Mouse (Mus musculus) thymus, postnatal 25 days (tissue): ENCODE results near the gene Fndc3b.

ENCODE experiments used
- DNase-seq: peaks from one replicate; pipeline ENCODE4 v3.0.0; 2022

Fndc3b gene

DNA sequence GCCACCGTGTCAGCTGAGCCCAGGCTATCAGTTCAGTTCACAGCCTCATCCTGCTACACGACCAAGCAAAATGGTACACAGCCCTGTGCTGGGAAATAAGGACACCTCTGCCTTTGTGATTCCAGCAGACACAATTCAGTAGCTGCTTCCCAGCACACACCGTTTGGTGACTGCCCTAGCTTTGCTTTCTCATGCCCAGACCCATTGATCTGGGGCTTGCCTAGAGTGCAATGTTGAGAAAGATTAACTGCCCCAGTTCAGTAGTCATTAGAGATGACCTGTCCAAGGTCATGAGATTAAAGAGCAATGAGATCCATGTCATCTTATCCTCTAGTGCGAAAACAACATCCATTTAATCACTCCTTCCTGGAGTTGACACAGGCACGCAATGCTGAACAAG lies 47.9 kb downstream of the Fndc3b start:
- DNase-seq, result no peak

DNA sequence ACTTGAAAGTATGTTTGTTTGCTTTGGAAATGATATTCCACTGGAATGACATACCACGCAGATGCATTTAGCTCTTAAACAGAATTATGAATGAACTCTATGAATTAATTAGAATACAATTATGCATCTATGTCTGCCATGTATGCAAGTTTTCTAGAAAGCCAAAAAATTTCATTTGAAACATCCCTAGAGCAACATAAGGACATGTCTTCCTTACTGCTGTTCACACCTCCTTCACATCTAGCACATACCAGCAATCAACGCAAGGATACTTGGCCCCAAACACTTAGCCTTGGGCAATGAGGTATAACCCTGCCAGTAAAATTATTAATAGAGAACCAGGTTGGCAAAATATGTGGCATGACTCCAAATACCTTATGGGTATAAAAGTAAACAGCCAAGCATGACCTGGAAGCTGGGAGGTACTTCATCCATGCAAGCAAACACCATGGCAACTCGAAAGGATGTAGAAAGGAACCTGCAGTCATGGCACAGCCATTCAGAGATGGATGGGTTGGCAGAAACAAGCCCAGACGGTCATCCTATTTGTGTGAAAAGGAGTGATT lies 52.8 kb downstream of the Fndc3b start:
- no peak for DNase-seq

DNA sequence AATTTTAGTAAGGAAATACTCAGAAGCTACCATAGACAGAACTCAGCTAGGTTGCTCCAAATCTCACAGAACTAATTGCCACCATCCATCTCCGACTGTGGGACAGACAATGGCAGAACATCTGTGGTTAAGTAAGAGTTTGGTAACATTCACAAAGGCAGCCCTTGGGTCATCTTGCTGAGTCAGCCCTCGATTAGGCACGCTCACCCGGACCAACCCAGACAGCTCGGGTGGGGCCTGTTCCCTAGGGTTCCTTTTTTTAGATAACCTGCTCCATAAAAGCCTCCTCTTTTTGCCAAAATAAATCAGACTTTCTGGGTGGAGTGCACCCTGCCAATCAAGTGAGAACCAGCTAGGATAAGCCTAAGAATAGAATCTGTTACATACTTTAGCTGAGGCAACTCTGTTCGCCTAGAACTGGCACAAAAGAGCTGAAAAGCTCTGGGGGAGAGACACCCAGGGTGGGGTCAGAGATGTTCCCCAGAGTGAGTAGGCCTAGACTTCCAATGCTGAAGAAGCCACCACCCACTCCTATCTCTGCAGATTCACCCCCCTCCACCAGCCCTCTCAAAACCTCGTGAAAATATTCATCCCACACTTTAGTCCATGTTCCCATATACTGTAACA lies 54.2 kb downstream of the Fndc3b start:
- DNase-seq, result no peak

DNA sequence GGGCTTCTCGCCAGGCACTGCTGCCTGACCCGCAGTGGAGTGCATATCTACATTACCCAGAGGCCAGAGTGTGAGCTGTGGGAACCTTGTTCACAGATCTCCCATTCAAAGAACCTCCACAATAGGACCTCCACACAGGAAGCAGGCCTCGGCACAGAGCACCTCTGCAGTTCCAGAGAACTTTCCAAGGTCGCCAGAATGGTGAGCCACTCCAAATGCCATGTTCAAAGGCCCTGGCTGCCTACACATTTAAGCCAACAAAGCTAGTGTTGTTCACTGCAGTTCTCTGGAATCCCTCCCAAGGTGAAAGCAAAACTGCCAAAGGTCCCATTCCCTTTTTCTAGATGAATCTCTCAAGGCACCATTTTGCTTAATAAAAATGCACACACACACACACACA lies 55.4 kb downstream of the Fndc3b start:
- no peak for DNase-seq

DNA sequence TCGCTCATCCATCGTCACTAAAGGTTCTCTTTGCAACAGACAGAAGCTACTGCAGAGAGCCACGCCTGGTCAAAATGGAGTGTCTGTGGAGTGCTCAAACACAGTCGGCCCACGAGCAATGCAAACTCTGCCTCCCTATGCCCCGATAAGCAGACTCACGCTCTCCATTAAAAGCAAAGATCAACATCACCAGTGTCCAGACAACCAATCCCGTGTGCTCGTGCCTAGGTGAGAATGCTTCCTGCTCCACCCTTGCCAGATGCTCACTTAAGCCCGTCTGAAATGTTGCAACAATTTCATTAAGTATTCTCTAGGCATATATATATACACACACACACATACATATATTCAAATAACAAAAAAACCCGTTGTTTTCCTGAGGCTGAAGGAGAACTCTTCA lies 56.1 kb downstream of the Fndc3b start:
- DNase-seq, result no peak

DNA sequence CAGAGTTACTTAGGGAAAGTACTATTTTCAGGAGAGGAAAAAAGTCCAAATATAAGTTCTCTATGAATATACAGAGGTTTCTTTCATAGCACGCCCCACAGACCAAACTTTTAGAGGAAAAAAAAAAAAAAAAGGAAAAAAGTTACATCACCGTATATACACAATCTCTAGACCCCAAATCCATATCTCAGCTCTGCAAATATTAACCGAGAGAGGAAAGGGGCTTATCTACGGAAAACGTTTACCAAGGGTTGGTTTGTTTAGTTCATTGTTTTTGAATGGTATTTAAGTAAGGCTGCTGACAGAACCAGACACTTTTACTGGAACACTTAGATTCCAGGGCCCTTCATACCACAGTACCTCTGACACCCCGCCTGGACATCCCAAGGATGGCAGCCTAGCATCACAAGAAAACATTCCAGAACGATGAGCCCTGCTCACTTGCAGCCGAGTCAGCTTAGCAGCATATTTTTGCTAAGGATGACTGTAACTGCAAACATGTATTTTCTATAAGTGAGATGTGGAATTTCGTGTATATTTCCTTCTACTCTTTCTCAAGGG lies 58.6 kb downstream of the Fndc3b start:
- no peak for DNase-seq

DNA sequence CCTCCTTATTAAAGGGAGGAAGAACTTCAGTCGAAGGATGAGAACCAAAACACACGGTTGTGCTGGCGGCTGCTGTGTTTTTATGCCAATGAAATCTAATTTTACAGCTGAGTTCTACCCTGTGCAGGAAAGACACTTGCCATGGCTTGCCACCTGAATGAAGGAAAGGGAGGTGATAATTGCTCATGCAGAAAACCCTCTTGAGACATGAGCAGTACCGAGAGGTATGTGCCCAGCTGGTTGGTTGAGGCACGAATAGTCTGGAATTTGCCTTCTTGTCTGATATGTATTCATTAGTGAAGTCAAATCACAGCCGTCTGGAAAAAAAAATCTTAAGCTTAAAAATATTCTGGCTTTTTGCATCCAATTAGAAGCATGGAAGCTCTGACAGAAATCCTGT lies 59.4 kb downstream of the Fndc3b start:
- no peak for DNase-seq

DNA sequence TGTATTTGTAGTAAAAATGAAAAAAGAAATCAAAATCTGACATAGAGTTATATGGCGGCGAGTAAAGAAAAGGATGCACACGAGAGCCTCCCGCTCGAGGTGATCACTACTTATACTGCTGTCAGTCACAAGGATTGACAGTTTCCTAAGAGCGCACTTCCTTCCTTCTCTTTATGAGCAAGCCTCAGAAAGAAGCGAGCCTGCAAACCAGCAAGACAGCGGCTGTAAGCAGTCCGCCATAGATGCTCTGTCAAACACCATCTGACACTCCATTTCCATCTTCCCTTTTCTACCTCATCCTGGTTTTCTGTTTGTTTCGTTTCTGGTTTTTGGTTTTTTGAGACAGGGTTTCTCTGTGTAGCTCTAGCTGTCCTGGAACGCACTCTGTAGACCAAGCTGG lies 61.0 kb downstream of the Fndc3b start:
- no peak for DNase-seq

DNA sequence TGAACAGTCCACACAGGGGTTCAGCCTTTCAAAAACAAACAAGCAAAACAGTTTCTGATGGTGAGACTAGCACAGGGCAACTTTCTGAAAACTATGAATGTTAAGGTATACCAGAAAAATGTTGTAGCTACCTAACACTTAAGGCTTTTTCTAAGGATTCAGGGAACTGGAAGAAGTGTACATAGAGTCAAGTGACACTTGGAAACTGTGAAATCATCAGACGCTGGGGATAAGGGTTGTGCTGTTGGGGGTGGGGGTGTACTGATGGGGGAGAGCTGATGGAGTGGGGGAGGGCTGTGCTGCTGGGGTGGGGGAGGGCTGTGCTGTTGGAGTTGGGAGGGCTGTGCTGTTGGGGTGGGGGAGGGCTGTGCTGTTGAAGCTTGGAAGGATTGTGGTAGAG lies 61.8 kb downstream of the Fndc3b start:
- no peak for DNase-seq

DNA sequence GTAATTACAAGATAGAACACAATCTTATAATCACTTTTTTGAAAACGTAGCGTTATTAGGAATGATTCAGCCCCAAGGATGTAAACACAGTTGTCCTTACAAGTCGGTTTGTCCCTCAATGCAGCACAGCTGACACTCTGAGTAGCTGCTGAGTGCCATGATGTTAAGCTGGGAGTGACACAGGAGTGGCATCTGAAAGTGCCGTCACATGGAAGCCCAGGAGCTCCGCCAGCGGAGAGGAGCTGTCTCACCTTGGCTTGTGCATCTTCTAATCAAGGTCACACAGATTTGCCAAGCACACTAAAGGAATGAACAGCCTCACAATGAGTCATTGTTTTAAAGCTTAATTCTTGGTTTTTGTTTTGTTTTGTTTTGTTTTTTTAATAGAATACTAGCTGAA lies 68.7 kb downstream of the Fndc3b start:
- no peak for DNase-seq

DNA sequence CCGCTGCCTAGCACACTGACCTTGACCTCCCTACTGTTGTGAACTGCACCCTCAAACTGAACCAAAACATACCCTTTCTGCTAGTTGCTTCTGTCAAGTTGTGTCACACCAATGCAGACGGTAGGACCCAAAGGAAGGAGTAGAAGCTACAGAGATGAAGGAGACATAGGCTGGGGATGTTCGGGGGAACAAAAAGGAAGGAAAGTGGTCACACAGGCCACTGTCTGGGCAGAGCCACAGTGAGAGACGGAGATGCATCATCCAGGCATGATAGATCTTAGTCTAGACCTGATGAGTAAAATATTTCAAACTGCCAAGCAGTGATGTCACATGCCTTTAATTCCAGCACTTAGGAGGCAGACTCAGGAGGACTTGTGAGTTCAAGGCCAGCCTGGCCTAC lies 71.4 kb downstream of the Fndc3b start:
- no peak for DNase-seq

DNA sequence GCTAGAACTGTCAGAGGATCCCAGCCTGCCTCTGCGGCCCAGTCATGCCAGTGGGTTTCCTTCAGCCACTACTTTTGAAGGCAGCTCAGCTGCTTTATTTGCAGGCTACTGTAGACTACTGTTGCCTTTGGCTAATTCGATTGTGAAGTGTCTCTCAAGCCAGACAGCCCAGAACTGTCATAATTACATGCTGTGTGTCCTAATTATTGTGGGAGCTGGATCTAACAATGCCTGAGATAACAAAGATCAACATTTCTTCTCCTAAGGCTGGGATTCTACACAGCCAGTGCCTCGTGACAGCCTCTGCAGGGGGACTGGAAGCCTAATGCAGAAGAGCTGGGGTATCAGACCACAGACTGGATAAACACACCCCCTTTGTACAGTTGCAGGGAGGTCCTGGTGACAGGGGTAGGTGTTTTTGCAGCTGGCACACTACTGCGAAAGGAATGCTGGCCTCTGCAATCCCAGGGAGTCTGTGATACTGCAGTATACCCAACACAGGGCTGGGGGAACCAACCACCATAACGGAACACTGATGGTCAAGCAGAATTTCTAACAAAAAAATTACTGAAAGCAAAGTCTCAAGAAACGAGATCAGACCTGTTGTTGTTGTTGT lies 74.0 kb downstream of the Fndc3b start:
- DNase-seq, result no peak

DNA sequence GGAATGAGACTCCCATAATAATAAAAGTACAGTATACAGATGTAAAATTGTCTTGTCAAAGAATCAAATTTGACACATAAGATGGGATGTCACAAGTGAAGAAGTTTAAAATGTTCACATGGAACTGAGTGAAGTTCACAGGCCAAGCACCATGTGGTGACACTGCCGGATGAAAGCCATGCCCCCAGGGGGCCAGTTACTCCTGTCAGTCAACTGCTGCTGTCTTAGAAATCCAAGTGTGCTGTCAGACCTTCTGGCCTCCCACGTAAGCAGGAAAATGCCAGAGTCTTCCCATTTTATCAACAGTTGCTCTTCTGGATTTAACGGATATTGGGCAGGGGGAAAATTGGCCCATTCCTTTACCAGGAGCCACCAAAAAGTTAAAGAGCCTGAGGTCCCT lies 75.3 kb downstream of the Fndc3b start:
- DNase-seq, result no peak

DNA sequence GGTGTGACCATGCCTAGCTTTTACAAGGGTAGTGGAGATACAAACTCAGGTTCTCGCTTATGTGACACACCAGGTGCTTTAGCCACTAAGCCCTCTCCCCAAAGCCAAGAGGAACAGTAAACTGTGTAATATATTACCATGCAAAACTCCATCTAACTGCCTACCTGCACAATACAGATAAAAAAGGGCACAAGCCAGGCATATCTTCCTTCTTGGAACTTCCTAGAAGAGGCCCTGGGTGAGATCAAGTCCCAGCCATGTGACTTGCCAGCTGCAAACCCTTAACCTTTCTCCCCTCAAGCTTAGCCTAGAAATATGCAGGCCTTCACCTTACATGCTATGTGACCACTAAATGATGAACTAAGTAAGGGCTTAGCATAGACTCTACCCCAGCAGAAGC lies 78.2 kb downstream of the Fndc3b start:
- no peak for DNase-seq

DNA sequence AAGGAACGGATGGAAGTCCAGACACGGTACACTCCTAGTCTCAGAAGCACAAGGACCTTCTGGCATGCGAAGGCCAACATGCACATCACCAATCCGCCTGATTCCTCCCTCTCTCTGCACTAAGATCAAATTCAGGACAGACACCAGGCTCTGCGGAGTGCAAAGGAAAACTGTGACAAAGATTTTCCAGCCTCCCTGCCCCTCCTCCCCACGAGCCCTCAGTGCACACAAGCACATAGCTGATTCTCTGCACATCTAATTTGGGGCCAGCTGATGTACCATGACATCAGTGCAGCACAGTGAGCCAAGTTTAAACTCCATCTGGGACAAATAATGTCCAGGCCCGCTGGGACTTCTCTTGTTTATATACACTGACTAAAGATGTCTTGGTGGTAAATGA lies 80.0 kb downstream of the Fndc3b start:
- DNase-seq, result no peak

DNA sequence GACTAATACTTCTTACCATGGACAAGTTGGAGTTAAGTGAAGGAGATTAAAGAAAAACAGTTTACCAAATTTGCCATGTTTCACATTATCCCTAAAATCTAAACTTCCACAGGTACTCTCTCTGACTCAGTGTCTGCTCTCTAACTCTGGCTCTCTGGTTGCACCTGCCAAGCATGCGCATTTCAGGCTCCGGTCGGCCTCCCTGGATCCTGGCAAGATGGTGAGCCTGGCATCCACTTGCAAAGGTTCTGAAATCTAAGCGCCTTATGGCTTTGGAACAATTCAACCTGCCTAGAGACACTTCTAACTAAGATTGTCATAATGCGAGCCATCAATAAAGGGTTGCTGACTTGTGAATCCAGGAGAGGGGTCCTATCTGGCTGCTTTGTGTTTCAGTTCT lies 81.4 kb downstream of the Fndc3b start:
- no peak for DNase-seq

DNA sequence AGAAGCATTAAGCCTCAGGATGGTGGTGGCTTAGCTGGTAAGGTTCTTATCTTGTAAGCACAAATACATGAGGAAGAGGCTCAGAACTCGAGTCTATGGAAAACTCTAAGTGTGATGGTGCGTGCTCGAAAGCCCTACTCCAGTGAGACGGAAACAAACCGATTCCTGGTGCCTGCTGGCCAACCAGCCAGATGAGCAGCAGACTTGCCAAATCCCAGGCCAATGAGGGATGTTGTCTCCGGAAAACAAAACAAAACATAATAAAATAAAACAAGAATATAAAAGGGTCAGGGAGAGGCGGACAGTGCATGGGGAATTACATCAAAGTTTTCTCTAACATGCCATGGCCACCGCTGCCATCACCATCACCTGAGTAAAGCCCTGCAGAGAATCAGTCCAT lies 84.8 kb downstream of the Fndc3b start:
- DNase-seq, result no peak

DNA sequence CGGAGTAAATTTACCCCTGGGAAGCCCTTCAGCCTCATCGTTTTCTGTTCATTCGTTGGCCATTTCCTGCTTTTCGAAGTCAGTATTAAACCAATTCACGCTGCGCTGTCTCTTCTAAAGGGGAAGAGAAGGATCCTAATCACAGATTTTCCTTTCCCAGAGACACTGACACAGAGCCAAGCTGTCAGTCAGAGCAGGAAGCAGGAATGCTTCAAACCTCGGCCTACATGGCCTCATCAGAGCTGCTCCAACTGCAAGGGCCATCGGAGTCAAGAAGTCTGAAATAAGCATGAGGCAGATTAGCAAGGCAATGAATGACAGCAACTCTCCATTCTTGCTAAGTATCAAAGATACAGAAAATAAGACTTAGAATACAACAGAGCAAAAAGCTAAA lies 85.5 kb downstream of the Fndc3b start:
- no peak for DNase-seq

DNA sequence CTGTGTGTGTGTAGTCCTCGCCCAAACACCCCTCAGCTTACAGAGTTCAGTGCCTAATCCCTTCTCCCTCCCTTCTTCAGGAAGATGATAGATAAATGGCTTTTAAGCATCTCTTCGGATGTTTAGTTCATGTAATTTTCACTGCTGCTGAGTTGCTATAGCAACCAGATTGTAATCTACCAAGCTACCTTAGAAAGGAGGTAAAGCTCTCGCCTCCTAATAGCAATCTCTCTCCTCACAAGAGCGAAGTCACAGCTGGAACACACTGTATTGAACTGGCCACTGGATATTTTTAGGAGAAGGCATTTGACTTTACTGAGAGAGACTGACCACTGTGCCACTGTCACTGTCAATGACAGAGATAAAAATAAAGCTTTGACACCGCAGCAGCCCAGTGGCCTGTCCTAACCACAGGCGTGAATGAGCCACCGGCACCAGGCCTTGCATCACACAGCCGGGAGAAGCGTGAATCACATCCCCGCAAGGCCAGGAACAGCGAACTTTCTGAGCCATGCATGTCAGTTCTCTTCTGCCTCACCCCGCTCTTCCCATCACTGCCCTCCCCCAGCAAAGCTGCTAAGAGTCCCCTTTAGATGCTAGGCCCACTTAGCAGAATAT lies 86.0 kb downstream of the Fndc3b start:
- no peak for DNase-seq

DNA sequence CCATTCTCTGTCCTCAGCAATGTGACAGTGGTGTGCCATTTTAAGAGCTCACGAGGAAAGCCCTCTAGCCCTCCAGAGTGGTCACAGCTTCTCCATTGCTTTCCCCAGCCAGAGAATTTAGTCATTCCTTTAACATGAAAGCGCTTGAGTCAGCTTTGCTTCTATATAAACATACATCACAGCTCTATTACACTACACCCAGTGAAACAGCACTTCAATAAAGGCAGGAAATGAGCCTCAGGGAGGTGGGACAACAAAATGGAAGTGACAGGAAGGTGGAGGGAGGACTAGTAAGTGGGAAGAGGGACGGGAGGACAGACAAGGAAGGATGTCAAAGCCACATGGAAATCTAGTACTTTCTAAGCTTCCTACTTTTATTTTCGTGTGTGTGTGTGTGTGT lies 88.7 kb downstream of the Fndc3b start:
- no peak for DNase-seq

DNA sequence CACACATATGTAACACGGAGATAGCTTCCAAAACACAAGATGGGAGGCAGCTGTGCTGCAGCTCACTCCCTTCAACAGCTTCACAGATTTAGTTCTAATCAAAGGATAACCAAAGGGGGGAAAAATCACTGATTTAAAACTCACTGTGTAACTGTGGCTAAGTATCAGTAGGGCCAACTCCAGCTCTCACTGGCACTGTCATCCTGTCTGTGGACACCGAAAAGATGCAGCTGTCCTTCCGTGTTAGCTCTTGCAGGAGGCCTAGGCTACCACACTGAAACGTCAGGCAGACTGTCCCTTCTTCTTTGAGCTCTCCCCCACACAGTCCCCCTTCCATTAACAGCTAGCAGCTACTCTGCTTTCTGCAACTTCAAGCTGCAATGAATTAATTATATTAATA lies 89.9 kb downstream of the Fndc3b start:
- DNase-seq, result no peak

DNA sequence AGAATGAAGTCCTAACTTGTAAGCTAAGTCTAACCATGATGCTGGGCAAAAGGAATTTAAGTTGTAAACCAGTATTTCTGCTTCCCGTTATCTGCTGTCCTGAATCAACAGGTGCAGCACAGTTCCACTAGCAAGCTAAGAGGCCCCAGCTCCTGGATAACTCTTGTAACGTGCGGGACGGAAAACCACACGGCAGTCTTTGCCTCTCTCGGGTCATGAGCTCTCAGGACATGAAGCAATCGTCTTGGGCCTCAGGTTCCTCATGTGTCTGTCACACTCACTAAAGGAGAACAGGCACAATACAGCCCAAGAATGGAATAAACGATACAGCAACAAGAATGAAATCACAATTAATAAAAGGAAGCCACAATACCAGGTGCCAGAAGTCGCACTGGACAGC lies 93.4 kb downstream of the Fndc3b start:
- DNase-seq, result no peak

DNA sequence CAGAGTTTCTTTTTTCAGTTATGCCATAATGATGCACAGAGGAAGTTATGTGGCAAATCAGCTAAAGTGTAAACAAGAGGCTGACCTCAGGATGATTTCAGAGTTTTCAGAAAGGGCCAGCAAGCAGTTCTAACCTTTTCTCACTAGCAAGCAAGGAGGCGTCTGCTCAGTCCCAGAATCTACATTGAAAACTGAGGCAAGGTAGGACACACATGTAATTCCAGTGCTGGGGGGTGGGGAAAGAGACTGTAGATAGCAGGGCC lies 93.9 kb downstream of the Fndc3b start:
- DNase-seq, result no peak

DNA sequence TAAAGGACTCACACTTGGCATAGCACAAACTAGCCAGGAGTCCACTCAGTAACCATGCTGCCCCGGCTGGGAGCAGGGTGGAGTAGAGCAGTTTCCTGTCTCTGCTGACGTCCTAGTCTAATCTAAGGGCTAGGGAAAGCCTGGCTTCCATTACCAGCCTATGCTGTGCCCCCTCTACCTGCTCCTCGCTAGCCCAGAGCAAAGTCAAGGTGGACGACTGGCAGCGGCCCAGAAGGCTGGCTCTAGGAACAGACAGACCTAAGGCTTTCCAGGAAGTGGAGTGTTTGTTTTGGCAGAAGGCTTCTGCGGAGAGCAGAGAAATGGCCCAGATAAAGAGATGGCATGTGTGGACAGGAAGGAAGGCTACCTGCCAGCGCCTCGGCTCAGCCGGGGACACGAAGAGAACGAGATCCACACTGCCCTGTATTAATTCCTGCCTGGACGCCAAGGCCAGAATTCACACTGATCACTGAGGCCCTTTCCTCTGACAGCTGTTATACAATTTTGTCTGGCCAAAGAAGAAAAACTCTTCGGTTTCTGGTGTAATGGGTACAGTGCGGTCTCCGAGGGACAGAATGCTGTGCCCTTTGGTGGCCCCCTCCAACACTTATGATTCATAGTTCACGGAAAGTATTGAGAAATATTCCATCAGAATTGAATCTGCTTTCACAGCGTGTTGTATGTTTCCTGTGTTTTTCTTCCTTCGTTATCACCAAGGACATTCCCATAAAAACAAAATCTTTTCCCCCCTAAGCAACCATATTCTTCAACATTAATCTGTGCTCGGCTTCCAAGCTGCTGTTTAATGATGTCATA lies 94.5 kb downstream of the Fndc3b start:
- no peak for DNase-seq
